Mouse (Mus musculus) adrenal gland, postnatal 10 days (tissue): ENCODE results near the gene Gm28048. TPM values are rescaled to one million over a fixed set of nuclear protein-coding genes. Genes with fewer than 3 reads are reported as not detected.

Experiments
- DNase-seq: peaks from one replicate; pipeline ENCODE4 v3.0.0; 2021; ENCODE audit warnings: mixed read lengths
- total RNA-seq, 2 experiments: library from RNA; stranded (reverse); gene quantifications; 2 replicates each; pipeline ENCODE4 v1.2.3; 2021

Gm28048 gene
- total RNA-seq, 2 experiments from 2014 or later = 27.1 to 33.0 TPM

GRCm38 (mm10) chr11:22831916-22832315 lies 150.0 kb downstream of the Gm28048 start:
- no peak for DNase-seq

GRCm38 (mm10) chr11:22830684-22831083 lies 151.2 kb downstream of the Gm28048 start:
- DNase-seq = no peak

GRCm38 (mm10) chr11:22830179-22830611 lies 151.7 kb downstream of the Gm28048 start:
- DNase-seq = no peak

- no peak for DNase-seq
Measured at GRCm38 (mm10) chr11:22828988-22829632, 152.8 kb downstream of the Gm28048 start.

GRCm38 (mm10) chr11:22827514-22828080 lies 154.3 kb downstream of the Gm28048 start:
- no peak for DNase-seq

- DNase-seq = no peak
Measured at GRCm38 (mm10) chr11:22826665-22827064, 155.2 kb downstream of the Gm28048 start.

GRCm38 (mm10) chr11:22826051-22826450 lies 155.8 kb downstream of the Gm28048 start:
- no peak for DNase-seq

GRCm38 (mm10) chr11:22825548-22825947 lies 156.3 kb downstream of the Gm28048 start:
- no peak for DNase-seq

- DNase-seq = no peak
Measured at GRCm38 (mm10) chr11:22824049-22824705, 157.7 kb downstream of the Gm28048 start.

- no peak for DNase-seq
Measured at GRCm38 (mm10) chr11:22821243-22821642, 160.6 kb downstream of the Gm28048 start.

GRCm38 (mm10) chr11:22818371-22818770 lies 163.5 kb downstream of the Gm28048 start:
- no peak for DNase-seq

GRCm38 (mm10) chr11:22815877-22816276 lies 166.0 kb downstream of the Gm28048 start:
- no peak for DNase-seq

GRCm38 (mm10) chr11:22815143-22815542 lies 166.7 kb downstream of the Gm28048 start:
- no peak for DNase-seq

- DNase-seq = no peak
Measured at GRCm38 (mm10) chr11:22813921-22814704, 167.8 kb downstream of the Gm28048 start.

- DNase-seq = no peak
Measured at GRCm38 (mm10) chr11:22813427-22813826, 168.5 kb downstream of the Gm28048 start.

- DNase-seq = no peak
Measured at GRCm38 (mm10) chr11:22811413-22811812, 170.5 kb downstream of the Gm28048 start.

GRCm38 (mm10) chr11:22809465-22810096 lies 172.3 kb downstream of the Gm28048 start:
- no peak for DNase-seq

- no peak for DNase-seq
Measured at GRCm38 (mm10) chr11:22808040-22808439, 173.8 kb downstream of the Gm28048 start.

GRCm38 (mm10) chr11:22805171-22805570 lies 176.7 kb downstream of the Gm28048 start:
- DNase-seq = no peak

GRCm38 (mm10) chr11:22799987-22800424 lies 181.9 kb downstream of the Gm28048 start:
- no peak for DNase-seq

- no peak for DNase-seq
Measured at GRCm38 (mm10) chr11:22798916-22799315, 183.0 kb downstream of the Gm28048 start.

- no peak for DNase-seq
Measured at GRCm38 (mm10) chr11:22794734-22795133, 187.2 kb downstream of the Gm28048 start.
